Mouse (Mus musculus): ENCODE data around the gene Dnmt3l.

GRCm38 (mm10) chr10:78054633-78055565, 13.2 kb downstream of the Dnmt3l start:
- TF ChIP-seq POLR2A (IDR thresholded peaks at IDR 0.05; ENCODE audit: borderline replicate concordance, control insufficient read depth, low read depth, low read length) (no peak), CTCF (IDR thresholded peaks at IDR 0.05; ENCODE audit: control insufficient read depth, insufficient read depth, low read length) (no peak)
